Mouse (Mus musculus) kidney, embryonic 14.5 days (tissue): ENCODE results near the gene Cdr2. TPM values are rescaled to one million over a fixed set of nuclear protein-coding genes. Genes with fewer than 3 reads are reported as not detected.
"Not testable (repeated sequence)": the region's sequence is repeated elsewhere in the genome, so short reads cannot be mapped to it uniquely, and the experiment has no call there.

ENCODE experiments used
- ATAC-seq: fragments of 200-750 bp; cut with Nextera tagmentation; 2 replicates; pipeline ENCODE4 v1.8.0; 2017; ENCODE audit warnings: moderate number of reproducible peaks, mild to moderate bottlenecking, moderate TSS enrichment, moderate library complexity; ENCODE audit not compliant: low FRiP score, low TSS enrichment
- H3K27ac ChIP-seq: fragments of 300-500 bp; sonication (generic); 2 replicates; pipeline ENCODE4 v1.5.1; 2014; ENCODE audit warnings: low read depth, mild to moderate bottlenecking, low read length, moderate library complexity, mixed read lengths
- H3K27me3 ChIP-seq: fragments of 300-500 bp; sonication (generic); 2 replicates; pipeline ENCODE4 v1.6.1; 2014; ENCODE audit warnings: mild to moderate bottlenecking, low read length; ENCODE audit not compliant: control insufficient read depth, insufficient read depth
- H3K36me3 ChIP-seq: fragments of 300-500 bp; sonication (generic); 2 replicates; pipeline ENCODE4 v1.6.1; 2014; ENCODE audit warnings: low read length, mixed read lengths; ENCODE audit not compliant: control insufficient read depth, insufficient read depth
- H3K4me1 ChIP-seq: fragments of 300-500 bp; sonication (generic); 2 replicates; pipeline ENCODE4 v1.6.1; 2014; ENCODE audit warnings: low read length, mixed read lengths; ENCODE audit not compliant: control insufficient read depth, insufficient read depth
- H3K4me2 ChIP-seq: fragments of 300-500 bp; sonication (generic); replicated peaks from 2 replicates; pipeline ENCODE4 v1.6.1; 2014; ENCODE audit warnings: low read depth, mild to moderate bottlenecking, low read length
- H3K4me3 ChIP-seq: fragments of 300-500 bp; sonication (generic); 2 replicates; pipeline ENCODE4 v1.5.1; 2014; ENCODE audit warnings: mild to moderate bottlenecking, low read length
- H3K9ac ChIP-seq: fragments of 300-500 bp; sonication (generic); 2 replicates; pipeline ENCODE4 v1.6.1; 2014; ENCODE audit warnings: low read depth, mild to moderate bottlenecking, low read length, moderate library complexity
- H3K9me3 ChIP-seq: fragments of 300-500 bp; sonication (generic); 2 replicates; pipeline ENCODE4 v1.6.1; 2016; ENCODE audit warnings: low read length; ENCODE audit not compliant: control insufficient read depth
- WGBS: fragments of 180-500 bp; shearing (Covaris S2); extraction: QIAGEN DNeasy Blood & Tissue Kit; methylation state at CpG from one replicate; pipeline ENCODE4 v1.1.7; 2014; 5-methylcytosine and 5-hydroxymethylcytosine counted together
- polyA plus RNA-seq: library from polyadenylated mRNA; unstranded; fragments of >200 nt; fragmentation: Nextera tagmentation; extraction: Ambion mirVana; gene quantifications from 2 replicates; pipeline ENCODE4 v1.2.1, GENCODE M21; 2014

The Cdr2 gene
- polyA plus RNA-seq, 1 experiment from 2014 or later: 13.1 TPM

DNA sequence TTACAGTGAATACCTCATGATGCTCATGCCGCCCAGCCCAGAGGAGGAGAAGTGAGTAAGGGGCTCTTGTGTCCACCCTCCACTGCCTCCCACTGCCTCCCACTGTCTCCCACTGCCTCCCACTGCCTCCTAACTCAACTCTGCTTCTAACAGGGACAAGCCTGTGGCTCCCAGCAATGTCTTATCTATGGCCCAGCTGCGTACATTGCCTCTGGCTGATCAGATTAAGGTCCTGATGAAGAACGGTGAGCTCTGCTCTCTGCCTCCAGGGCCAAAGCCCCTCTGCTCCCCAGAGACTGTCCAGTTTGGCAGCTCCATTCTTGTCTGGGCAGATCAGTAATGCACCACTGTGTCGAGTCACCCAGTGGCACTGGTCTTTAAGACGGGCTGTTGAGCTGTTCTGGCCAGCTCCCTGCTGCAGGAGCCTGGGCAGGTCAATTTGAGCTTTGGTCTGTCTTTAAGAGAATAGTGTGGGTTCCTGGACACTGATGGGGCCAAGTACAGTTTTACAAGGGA is 48.4 kb downstream of the Cdr2 start:
- H3K4me3 ChIP-seq: no peak overlapping the region
- 92% methylated on average over 5 of the region's 5 CpGs for WGBS
- H3K4me1 ChIP-seq: no peaks in the 10 kb centered on the region
- H3K27ac ChIP-seq: no peak overlapping the region
- H3K36me3 ChIP-seq: peaks cover 92% of the 10 kb centered on the region
- H3K27me3 ChIP-seq: no peaks in the 10 kb centered on the region
- no peak for ATAC-seq
- no peak overlapping the region for H3K4me2 ChIP-seq
- H3K9ac ChIP-seq: no peak overlapping the region
- H3K9me3 ChIP-seq: no peaks in the 10 kb centered on the region

DNA sequence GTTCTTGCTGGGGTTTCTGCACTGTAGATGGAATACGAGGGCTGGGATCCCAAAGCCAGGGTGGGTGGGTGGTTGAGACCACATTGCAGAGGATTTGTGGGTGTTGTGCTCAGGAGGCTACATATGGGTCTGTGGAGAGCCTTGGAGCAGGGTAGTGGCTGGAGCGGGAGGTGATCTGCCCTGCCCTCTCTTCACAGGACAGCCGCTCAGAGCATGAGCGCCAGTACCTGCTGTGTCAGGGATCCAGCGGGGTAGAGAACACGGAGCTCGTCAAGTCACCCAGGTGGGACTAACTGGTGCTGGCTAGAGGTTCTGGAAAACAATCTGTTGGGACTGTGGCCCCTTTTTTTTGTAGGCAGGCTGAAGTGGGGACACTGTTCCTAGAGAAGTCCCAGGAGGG is 49.0 kb downstream of the Cdr2 start:
- WGBS: 83% methylated on average over 7 of the region's 7 CpGs
- Histone ChIP-seq H3K36me3 (peaks cover 92% of the 10 kb centered on the region), H3K4me1 (no peaks in the 10 kb centered on the region), H3K9ac (no peak overlapping the region), H3K4me2 (no peak overlapping the region), H3K4me3 (no peak overlapping the region), H3K9me3 (no peaks in the 10 kb centered on the region), H3K27ac (no peak overlapping the region), H3K27me3 (no peaks in the 10 kb centered on the region)
- no peak for ATAC-seq

DNA sequence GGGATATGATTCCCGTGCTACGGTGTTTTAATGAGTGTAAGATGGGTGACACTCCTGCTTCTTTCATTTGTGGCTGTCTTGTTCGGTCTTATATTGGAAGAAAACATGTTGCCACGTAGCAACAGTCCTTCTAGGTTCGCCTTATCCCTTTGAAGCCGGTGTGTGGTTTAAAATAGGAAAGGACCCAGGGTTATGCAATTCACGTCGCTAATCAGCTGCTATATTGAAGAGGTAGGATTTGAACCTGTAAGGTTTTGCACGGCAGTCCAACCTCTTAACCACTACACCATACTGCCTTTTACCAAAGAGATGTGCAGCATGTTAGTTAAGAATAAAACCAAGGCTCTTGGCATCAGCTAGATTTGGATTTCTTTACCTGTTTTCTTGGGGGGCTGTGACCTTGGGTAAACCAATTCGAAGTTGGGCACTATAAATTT is 63.6 kb downstream of the Cdr2 start:
- Histone ChIP-seq H3K36me3 (0 out of 2 replicates have a peak, but pooled peaks cover 6% of the 10 kb centered on the region), H3K9ac (peak overlapping the region; percentile 94), H3K4me3 (peak overlapping the region; percentile 84), H3K27ac (no peak overlapping the region), H3K4me1 (peaks cover 10% of the 10 kb centered on the region; the same call in 1 of the 2 replicates), H3K9me3 (no peaks in the 10 kb centered on the region), H3K27me3 (no peaks in the 10 kb centered on the region), H3K4me2 (peak overlapping the region; percentile 45)
- ATAC-seq: peak; percentile 51
- 6% methylated on average over 10 of the region's 10 CpGs for WGBS

DNA sequence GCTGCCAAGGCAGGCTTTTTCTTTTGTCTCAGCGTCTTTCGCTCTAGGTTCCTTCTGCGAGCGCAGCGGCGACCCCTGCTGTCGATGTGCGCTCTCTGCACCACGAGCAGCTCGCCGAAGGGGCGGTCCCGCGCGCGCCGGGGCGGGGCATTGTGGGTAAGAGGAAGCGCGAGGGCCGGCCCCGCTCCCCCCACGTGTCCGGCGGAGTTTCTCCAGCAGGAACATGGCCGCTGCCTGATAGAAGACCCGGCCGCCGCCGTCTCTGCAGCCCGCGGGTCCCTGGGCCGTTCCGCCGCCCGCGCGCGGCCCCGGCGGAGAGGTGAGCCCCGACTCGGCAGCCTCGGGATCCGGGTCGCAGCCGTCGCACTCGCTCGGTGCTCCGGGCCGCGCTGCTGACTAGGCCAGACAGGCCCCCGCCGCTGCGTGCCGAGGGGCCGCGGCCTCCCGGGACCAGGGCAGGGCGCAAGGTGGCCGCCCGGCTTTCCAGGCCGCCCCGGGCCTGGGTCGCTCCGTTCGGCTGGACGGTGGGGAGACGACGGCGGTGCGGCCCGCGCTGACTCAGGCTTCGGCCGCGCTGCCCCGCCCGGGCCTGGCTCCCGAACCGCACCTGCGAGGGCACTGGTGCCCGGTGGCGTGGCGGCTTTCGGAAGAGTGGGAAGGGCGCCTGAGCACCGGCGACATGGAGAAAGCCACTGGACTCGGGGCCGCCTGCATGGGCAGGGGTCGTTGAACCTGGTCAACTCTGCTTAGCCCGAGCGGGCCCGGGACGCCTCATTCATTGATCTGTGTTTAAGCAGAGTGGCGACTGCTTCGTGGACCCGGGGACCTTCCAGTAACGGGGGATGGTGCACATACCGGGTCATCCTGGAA is 64.3 kb downstream of the Cdr2 start, which contains the start of gene Polr3e:
Polr3e (plus strand) TSS at position 153 of the 870 bp plus-strand sequence.
- WGBS: under 1% methylated on average over 95 of the region's 102 CpGs
- Histone ChIP-seq H3K27me3 (no peaks in the 10 kb centered on the region), H3K9ac (peak within 1 kb of the TSS; percentile 94), H3K27ac (peak within 1 kb of the TSS; percentile 72), H3K36me3 (no peaks in the 10 kb centered on the region), H3K4me3 (peak within 1 kb of the TSS; percentile 84), H3K4me1 (peaks cover 10% of the 10 kb centered on the region; the same call in 1 of the 2 replicates), H3K9me3 (no peaks in the 10 kb centered on the region), H3K4me2 (peak within 1 kb of the TSS; percentile 45)
- peak; percentile 93 for ATAC-seq

DNA sequence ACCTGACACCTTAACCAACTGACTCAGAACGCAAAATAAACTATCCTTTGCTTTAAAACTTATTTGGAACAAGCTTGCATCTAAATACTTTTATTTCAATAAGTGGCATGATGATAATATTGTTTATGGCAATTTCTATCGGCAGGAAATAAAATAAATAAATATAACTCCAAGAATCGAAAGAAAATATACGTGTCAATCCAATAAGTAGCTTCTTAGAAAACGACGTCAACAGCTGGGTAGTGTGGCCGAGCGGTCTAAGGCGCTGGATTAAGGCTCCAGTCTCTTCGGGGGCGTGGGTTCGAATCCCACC is 64.9 kb downstream of the Cdr2 start:
- H3K36me3 ChIP-seq: no peaks in the 10 kb centered on the region
- peak overlapping the region; percentile 45; the same call in 1 of the 2 replicates for H3K4me2 ChIP-seq
- no peak overlapping the region for H3K9ac ChIP-seq
- peaks cover 10% of the 10 kb centered on the region; the same call in 1 of the 2 replicates for H3K4me1 ChIP-seq
- WGBS: 11% methylated on average over 12 of the region's 12 CpGs
- H3K9me3 ChIP-seq: no peaks in the 10 kb centered on the region
- H3K27me3 ChIP-seq: no peaks in the 10 kb centered on the region
- peak overlapping the region; percentile 84 for H3K4me3 ChIP-seq
- no peak; the same call in 1 of the 2 replicates for ATAC-seq
- H3K27ac ChIP-seq: no peak overlapping the region

DNA sequence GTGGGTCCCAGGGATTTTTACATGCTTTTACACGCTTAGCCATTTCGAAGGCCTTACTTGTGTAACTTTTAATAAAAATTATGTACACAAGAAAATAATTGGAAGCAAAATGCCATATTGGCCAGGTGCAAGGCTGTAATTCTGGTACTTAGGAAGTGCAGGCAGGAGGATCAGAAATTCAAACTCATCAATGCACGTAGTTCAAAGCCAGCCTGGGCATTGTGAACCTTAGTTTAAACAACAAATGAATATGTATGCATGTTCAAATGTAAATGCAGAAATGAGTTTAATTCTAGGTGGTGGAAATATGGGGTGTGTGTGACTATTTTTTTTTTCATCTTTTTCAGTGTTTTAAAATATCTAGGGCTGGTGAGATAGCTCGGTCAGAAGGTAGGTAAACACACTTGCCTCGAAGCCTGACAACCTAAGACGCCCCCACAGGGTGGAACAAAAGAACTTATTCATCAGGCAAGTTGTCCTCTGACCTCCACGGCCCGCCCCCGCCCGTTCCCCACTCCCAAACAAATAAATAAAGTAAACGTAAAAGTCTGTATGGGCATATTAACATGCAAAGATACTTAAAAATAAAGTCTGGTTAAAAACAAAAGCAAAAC is 65.7 kb downstream of the Cdr2 start:
- H3K27me3 ChIP-seq: no peaks in the 10 kb centered on the region
- H3K4me2 ChIP-seq: peak overlapping the region; percentile 45; the same call in 1 of the 2 replicates
- H3K4me1 ChIP-seq: peaks cover 10% of the 10 kb centered on the region; the same call in 1 of the 2 replicates
- no peak for ATAC-seq
- no peak overlapping the region for H3K27ac ChIP-seq
- H3K36me3 ChIP-seq: no peaks in the 10 kb centered on the region
- no peaks in the 10 kb centered on the region for H3K9me3 ChIP-seq
- H3K9ac ChIP-seq: no peak overlapping the region
- H3K4me3 ChIP-seq: peak overlapping the region; percentile 2; the same call in 1 of the 2 replicates
- 31% methylated on average over 11 of the region's 11 CpGs for WGBS

DNA sequence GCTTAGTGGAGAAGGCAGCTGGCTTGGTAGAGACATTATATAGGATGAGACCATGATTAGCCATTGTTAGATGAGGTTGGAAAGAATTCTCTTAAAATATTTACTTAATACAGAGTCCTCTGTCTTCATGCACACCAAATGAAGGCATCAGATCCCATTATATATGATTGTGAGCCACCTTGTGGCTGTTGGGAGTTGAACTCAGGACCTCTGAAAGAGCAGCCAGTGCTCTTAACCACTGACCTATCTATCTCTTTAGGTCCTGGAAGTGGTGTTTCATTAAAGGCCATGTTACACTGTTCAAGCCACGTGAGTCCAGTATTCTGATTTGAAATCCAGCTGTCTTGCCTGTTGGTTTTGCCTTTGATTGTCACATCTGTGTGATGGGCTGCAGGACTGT is 68.8 kb downstream of the Cdr2 start:
- Histone ChIP-seq H3K4me1 (no peaks in the 10 kb centered on the region), H3K27me3 (no peaks in the 10 kb centered on the region), H3K9ac (no peak overlapping the region), H3K9me3 (no peaks in the 10 kb centered on the region), H3K27ac (no peak overlapping the region), H3K4me3 (no peak overlapping the region), H3K4me2 (no peak overlapping the region), H3K36me3 (no peaks in the 10 kb centered on the region)
- no peak for ATAC-seq
- WGBS: 23% methylated on average over 1 of the region's 1 CpGs

DNA sequence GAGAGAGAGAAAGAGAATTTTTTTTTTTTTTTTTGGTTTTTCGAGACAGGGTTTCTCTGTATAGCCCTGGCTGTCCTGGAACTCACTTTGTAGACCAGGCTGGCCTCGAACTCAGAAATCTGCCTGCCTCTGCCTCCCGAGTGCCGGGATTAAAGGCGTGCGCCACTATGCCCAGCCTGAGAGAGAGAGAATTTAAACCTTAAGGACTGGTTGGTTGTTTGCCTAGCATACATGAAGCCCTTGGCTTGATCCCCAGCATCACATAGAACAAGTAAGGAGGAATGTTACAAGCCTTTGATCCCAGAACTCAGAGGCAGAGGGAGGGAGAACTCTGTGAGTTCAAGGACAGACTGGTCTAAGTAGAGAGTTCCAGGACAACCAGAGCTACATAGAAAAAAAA is 70.8 kb downstream of the Cdr2 start:
- not testable (repeated sequence) for H3K4me2 ChIP-seq, H3K4me1 ChIP-seq, H3K27me3 ChIP-seq, H3K36me3 ChIP-seq, H3K27ac ChIP-seq, H3K4me3 ChIP-seq, H3K9ac ChIP-seq, ATAC-seq, H3K9me3 ChIP-seq
- 95% methylated on average over 6 of the region's 6 CpGs for WGBS

DNA sequence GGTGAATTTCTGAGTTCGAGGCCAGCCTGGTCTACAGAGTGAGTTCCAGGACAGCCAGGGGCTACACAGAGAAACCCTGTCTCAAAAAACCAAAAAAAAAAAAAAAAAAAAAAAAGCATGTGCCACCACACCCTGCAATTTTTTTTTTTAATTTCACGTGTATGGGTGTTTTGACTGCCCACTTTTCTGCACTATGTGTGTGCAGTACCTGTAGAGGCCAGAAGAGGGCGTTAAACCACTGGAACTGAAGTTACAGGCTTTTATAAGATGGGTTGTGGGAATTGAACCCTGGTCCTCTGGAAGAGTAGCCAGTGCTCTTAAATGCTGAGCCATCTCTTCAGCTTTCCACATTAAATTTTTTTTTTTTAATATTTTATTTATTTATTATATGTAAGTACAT is 71.9 kb downstream of the Cdr2 start:
- not testable (repeated sequence) for H3K36me3 ChIP-seq, H3K9me3 ChIP-seq, H3K4me1 ChIP-seq, H3K27me3 ChIP-seq, ATAC-seq, H3K9ac ChIP-seq, H3K4me2 ChIP-seq, H3K27ac ChIP-seq, H3K4me3 ChIP-seq
- WGBS: 75% methylated on average over 3 of the region's 3 CpGs
